Mouse (Mus musculus): ENCODE measurements at regions not wholly inside any gene's neighbourhood (a gene's known extent, or its start where the extent isn't known, plus 50 kb on each side); places are given as distances from the start of the nearest gene placed in this dataset.

- no peaks in the 10 kb centered on the region for H3K27me3 ChIP-seq (ENCODE audit: control insufficient read depth, insufficient read depth, insufficient read length)
- no peak overlapping the region for H3ac ChIP-seq (ENCODE audit: control insufficient read depth, insufficient read length, low read depth)
- no peak for TF ChIP-seq FOSL1 (IDR thresholded peaks at IDR 0.05; ENCODE audit: insufficient read depth, low read length, poor library complexity, severe bottlenecking)
- TF ChIP-seq CEBPB (IDR thresholded peaks at IDR 0.05; ENCODE audit: low read depth) = no peak
- TF ChIP-seq CTCF (IDR thresholded peaks at IDR 0.05; ENCODE audit: control insufficient read depth, insufficient read depth, insufficient read length) = no peak
- TF ChIP-seq USF1 (IDR thresholded peaks at IDR 0.05; ENCODE audit: low read depth) = no peak
- no peak for TF ChIP-seq MAX (IDR thresholded peaks at IDR 0.05)
- TF ChIP-seq MYOG (IDR thresholded peaks at IDR 0.05; ENCODE audit: control insufficient read depth, extremely low read depth, insufficient read length) = no peak
- no peak for TF ChIP-seq MYOD1 (IDR thresholded peaks at IDR 0.05; ENCODE audit: control insufficient read depth, insufficient read length, low read depth)
- H3K79me3 ChIP-seq (ENCODE audit: low read depth) = no peaks in the 10 kb centered on the region
- no peak overlapping the region for H3K4me3 ChIP-seq (ENCODE audit: insufficient read depth, poor library complexity, severe bottlenecking)
- H3K79me2 ChIP-seq (ENCODE audit: control insufficient read depth, insufficient read depth) = no peaks in the 10 kb centered on the region
- no peaks in the 10 kb centered on the region for H3K36me3 ChIP-seq (ENCODE audit: control insufficient read depth, insufficient read depth)
Observed at GRCm38 (mm10) chr12:118703730-118704129, 142.4 kb upstream of the Sp8 start.

- Histone ChIP-seq H3K36me3 (ENCODE audit: control insufficient read depth, insufficient read depth) (no peaks in the 10 kb centered on the region), H3K4me3 (ENCODE audit: insufficient read depth, poor library complexity, severe bottlenecking) (no peak overlapping the region), H3K27me3 (ENCODE audit: control insufficient read depth, insufficient read depth, insufficient read length) (no peaks in the 10 kb centered on the region), H3K79me2 (ENCODE audit: control insufficient read depth, insufficient read depth) (no peaks in the 10 kb centered on the region), H3ac (ENCODE audit: control insufficient read depth, insufficient read length, low read depth) (no peak overlapping the region), H3K79me3 (ENCODE audit: low read depth) (no peaks in the 10 kb centered on the region)
- no peak for TF ChIP-seq MYOD1 (IDR thresholded peaks at IDR 0.05; ENCODE audit: control insufficient read depth, insufficient read length, low read depth)
- no peak for TF ChIP-seq USF1 (IDR thresholded peaks at IDR 0.05; ENCODE audit: low read depth)
- TF ChIP-seq CTCF (IDR thresholded peaks at IDR 0.05; ENCODE audit: control insufficient read depth, insufficient read depth, insufficient read length) = no peak
- no peak for TF ChIP-seq MAX (IDR thresholded peaks at IDR 0.05)
- TF ChIP-seq FOSL1 (IDR thresholded peaks at IDR 0.05; ENCODE audit: insufficient read depth, low read length, poor library complexity, severe bottlenecking) = no peak
- TF ChIP-seq CEBPB (IDR thresholded peaks at IDR 0.05; ENCODE audit: low read depth) = no peak
- TF ChIP-seq MYOG (IDR thresholded peaks at IDR 0.05; ENCODE audit: control insufficient read depth, extremely low read depth, insufficient read length) = no peak
Observed at GRCm38 (mm10) chr12:118703068-118703662, 143.0 kb upstream of the Sp8 start.

GRCm38 (mm10) chr12:118701838-118702237, 144.3 kb upstream of the Sp8 start:
- Histone ChIP-seq H3K79me3 (ENCODE audit: low read depth) (no peaks in the 10 kb centered on the region), H3K27me3 (ENCODE audit: control insufficient read depth, insufficient read depth, insufficient read length) (no peaks in the 10 kb centered on the region), H3K4me3 (ENCODE audit: insufficient read depth, poor library complexity, severe bottlenecking) (no peak overlapping the region), H3ac (ENCODE audit: control insufficient read depth, insufficient read length, low read depth) (no peak overlapping the region), H3K79me2 (ENCODE audit: control insufficient read depth, insufficient read depth) (no peaks in the 10 kb centered on the region), H3K36me3 (ENCODE audit: control insufficient read depth, insufficient read depth) (no peaks in the 10 kb centered on the region)
- TF ChIP-seq CEBPB (IDR thresholded peaks at IDR 0.05; ENCODE audit: low read depth) = no peak
- TF ChIP-seq MYOG (IDR thresholded peaks at IDR 0.05; ENCODE audit: control insufficient read depth, extremely low read depth, insufficient read length) = no peak
- peak; percentile 96 for TF ChIP-seq FOSL1 (IDR thresholded peaks at IDR 0.05; ENCODE audit: insufficient read depth, low read length, poor library complexity, severe bottlenecking)
- no peak for TF ChIP-seq CTCF (IDR thresholded peaks at IDR 0.05; ENCODE audit: control insufficient read depth, insufficient read depth, insufficient read length)

- no peaks in the 10 kb centered on the region for H3K79me2 ChIP-seq (ENCODE audit: control insufficient read depth, insufficient read depth)
- no peak overlapping the region for H3ac ChIP-seq (ENCODE audit: control insufficient read depth, insufficient read length, low read depth)
- no peak for TF ChIP-seq CEBPB (IDR thresholded peaks at IDR 0.05; ENCODE audit: low read depth)
- H3K27me3 ChIP-seq (ENCODE audit: control insufficient read depth, insufficient read depth, insufficient read length) = no peaks in the 10 kb centered on the region
- no peak overlapping the region for H3K4me3 ChIP-seq (ENCODE audit: insufficient read depth, poor library complexity, severe bottlenecking)
- no peaks in the 10 kb centered on the region for H3K36me3 ChIP-seq (ENCODE audit: control insufficient read depth, insufficient read depth)
- H3K79me3 ChIP-seq (ENCODE audit: low read depth) = no peaks in the 10 kb centered on the region
Observed at GRCm38 (mm10) chr12:118698110-118698509, 148.0 kb upstream of the Sp8 start.

- no peaks in the 10 kb centered on the region for H3K79me3 ChIP-seq (ENCODE audit: low read depth)
Observed at GRCm38 (mm10) chr12:118694701-118695100, 151.4 kb upstream of the Sp8 start.

GRCm38 (mm10) chr12:118682902-118683301, 163.2 kb upstream of the Sp8 start:
- Histone ChIP-seq H3K4me3 (ENCODE audit: insufficient read depth, poor library complexity, severe bottlenecking) (no peak overlapping the region), H3K79me2 (ENCODE audit: control insufficient read depth, insufficient read depth) (no peaks in the 10 kb centered on the region), H3K79me3 (ENCODE audit: low read depth) (no peaks in the 10 kb centered on the region), H3K27me3 (ENCODE audit: control insufficient read depth, insufficient read depth, insufficient read length) (no peaks in the 10 kb centered on the region), H3K36me3 (ENCODE audit: control insufficient read depth, insufficient read depth) (no peaks in the 10 kb centered on the region), H3ac (ENCODE audit: control insufficient read depth, insufficient read length, low read depth) (no peak overlapping the region)
- TF ChIP-seq FOSL1 (IDR thresholded peaks at IDR 0.05; ENCODE audit: insufficient read depth, low read length, poor library complexity, severe bottlenecking) (peak; percentile 51), MYOG (IDR thresholded peaks at IDR 0.05; ENCODE audit: control insufficient read depth, extremely low read depth, insufficient read length) (no peak), MAX (IDR thresholded peaks at IDR 0.05) (peak; percentile 73)

More at GRCm38 (mm10) chr12:118694701-118695100, 151.4 kb upstream of the Sp8 start:
- Histone ChIP-seq H3K27me3 (ENCODE audit: control insufficient read depth, insufficient read depth, insufficient read length) (no peaks in the 10 kb centered on the region), H3K4me3 (ENCODE audit: insufficient read depth, poor library complexity, severe bottlenecking) (no peak overlapping the region), H3ac (ENCODE audit: control insufficient read depth, insufficient read length, low read depth) (no peak overlapping the region), H3K79me2 (ENCODE audit: control insufficient read depth, insufficient read depth) (no peaks in the 10 kb centered on the region), H3K36me3 (ENCODE audit: control insufficient read depth, insufficient read depth) (no peaks in the 10 kb centered on the region)
- no peak for TF ChIP-seq CTCF (IDR thresholded peaks at IDR 0.05; ENCODE audit: control insufficient read depth, insufficient read depth, insufficient read length)
- no peak for TF ChIP-seq FOSL1 (IDR thresholded peaks at IDR 0.05; ENCODE audit: insufficient read depth, low read length, poor library complexity, severe bottlenecking)
- TF ChIP-seq MAX (IDR thresholded peaks at IDR 0.05) = no peak
- no peak for TF ChIP-seq MYOG (IDR thresholded peaks at IDR 0.05; ENCODE audit: control insufficient read depth, extremely low read depth, insufficient read length)
- TF ChIP-seq MYOD1 (IDR thresholded peaks at IDR 0.05; ENCODE audit: control insufficient read depth, insufficient read length, low read depth) = no peak
- no peak for TF ChIP-seq CEBPB (IDR thresholded peaks at IDR 0.05; ENCODE audit: low read depth)
- TF ChIP-seq USF1 (IDR thresholded peaks at IDR 0.05; ENCODE audit: low read depth) = no peak
